Mouse (Mus musculus) neural tube, embryonic 14.5 days (tissue): Measurements from ENCODE around the gene Osbpl3. TPM values are rescaled to one million over a fixed set of nuclear protein-coding genes. Genes with fewer than 3 reads are reported as not detected.

Source experiments
- ATAC-seq: fragments of 200-750 bp; cut with Nextera tagmentation; 2 replicates; pipeline ENCODE4 v1.8.0; 2017; ENCODE audit warnings: low read depth, mild to moderate bottlenecking, moderate TSS enrichment, moderate library complexity
- H3K27ac ChIP-seq: fragments of 300-500 bp; sonication (generic); 2 replicates; pipeline ENCODE4 v1.5.1; 2014; ENCODE audit warnings: low read depth, mild to moderate bottlenecking, control low read depth, low read length, moderate library complexity, mixed read lengths
- H3K27me3 ChIP-seq: fragments of 300-500 bp; sonication (generic); 2 replicates; pipeline ENCODE4 v1.6.1; 2014; ENCODE audit warnings: low read length; ENCODE audit not compliant: control insufficient read depth, insufficient read depth
- H3K36me3 ChIP-seq: fragments of 300-500 bp; sonication (generic); 2 replicates; pipeline ENCODE4 v1.6.1; 2014; ENCODE audit warnings: low read length, mixed read lengths; ENCODE audit not compliant: control insufficient read depth, insufficient read depth
- H3K4me1 ChIP-seq: fragments of 300-500 bp; sonication (generic); 2 replicates; pipeline ENCODE4 v1.6.1; 2014; ENCODE audit warnings: low read length; ENCODE audit not compliant: control insufficient read depth, insufficient read depth
- H3K4me2 ChIP-seq: fragments of 300-500 bp; sonication (generic); 2 replicates; pipeline ENCODE4 v1.6.1; 2014; ENCODE audit warnings: mild to moderate bottlenecking, low read depth, low read length, control low read depth
- H3K4me3 ChIP-seq: fragments of 300-500 bp; sonication (generic); 2 replicates; pipeline ENCODE4 v1.5.1; 2014; ENCODE audit warnings: low read depth, low read length, control low read depth, mixed read lengths
- H3K9ac ChIP-seq: fragments of 300-500 bp; sonication (generic); replicated peaks from 2 replicates; pipeline ENCODE4 v1.6.1; 2014; ENCODE audit warnings: low read depth, mild to moderate bottlenecking, control low read depth, low read length, mixed read lengths
- H3K9me3 ChIP-seq: fragments of 300-500 bp; sonication (generic); 2 replicates; pipeline ENCODE4 v1.6.1; 2016; ENCODE audit warnings: low read length; ENCODE audit not compliant: control insufficient read depth
- WGBS: fragments of 180-500 bp; shearing (Covaris S2); extraction: QIAGEN DNeasy Blood & Tissue Kit; methylation state at CpG from one replicate; pipeline ENCODE4 v1.1.7; 2014; 5-methylcytosine and 5-hydroxymethylcytosine counted together
- polyA plus RNA-seq: library from polyadenylated mRNA; unstranded; fragments of >200 nt; fragmentation: Nextera tagmentation; extraction: Ambion mirVana; gene quantifications from 2 replicates; pipeline ENCODE4 v1.2.1, GENCODE M21; 2014

The Osbpl3 gene
- polyA plus RNA-seq, 1 experiment from 2014 or later: 3.2 TPM

DNA sequence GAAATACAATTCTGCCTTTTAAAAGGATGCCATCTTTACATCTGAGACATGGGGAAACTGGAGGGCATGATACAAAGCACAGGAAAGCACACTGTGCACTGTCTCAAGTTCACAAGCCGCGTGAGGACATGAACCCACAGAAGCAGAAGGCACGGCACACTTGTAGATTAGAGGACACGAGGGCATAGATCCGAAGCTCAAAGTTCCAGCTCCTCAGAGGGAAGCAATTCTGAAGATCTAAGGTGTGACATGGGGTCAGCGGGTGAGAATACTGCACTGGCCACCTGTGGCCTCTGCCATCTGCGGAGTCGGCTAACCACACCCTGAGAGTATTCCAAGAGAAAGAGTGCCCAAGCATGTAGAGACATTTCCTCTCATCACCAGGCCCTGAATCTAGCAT is 91.6 kb downstream of the Osbpl3 start:
- WGBS: 94% methylated on average over 8 of the region's 8 CpGs
- Histone ChIP-seq H3K4me1 (no peaks in the 10 kb centered on the region), H3K27me3 (no peaks in the 10 kb centered on the region), H3K4me3 (no peak overlapping the region), H3K4me2 (no peak overlapping the region), H3K27ac (no peak overlapping the region), H3K9ac (no peak overlapping the region), H3K9me3 (no peaks in the 10 kb centered on the region), H3K36me3 (no peaks in the 10 kb centered on the region)
- no peak for ATAC-seq

GRCm38 (mm10) chr6:50363385-50363784 is 92.6 kb downstream of the Osbpl3 start:
- Histone ChIP-seq H3K27me3 (no peaks in the 10 kb centered on the region), H3K4me2 (no peak overlapping the region), H3K4me1 (no peaks in the 10 kb centered on the region), H3K36me3 (no peaks in the 10 kb centered on the region), H3K9ac (no peak overlapping the region), H3K27ac (no peak overlapping the region), H3K4me3 (no peak overlapping the region), H3K9me3 (no peaks in the 10 kb centered on the region)
- no peak for ATAC-seq
- WGBS: 92% methylated on average over 5 of the region's 5 CpGs

GRCm38 (mm10) chr6:50362704-50363261 is 93.2 kb downstream of the Osbpl3 start:
- H3K27ac ChIP-seq: no peak overlapping the region
- H3K27me3 ChIP-seq: no peaks in the 10 kb centered on the region
- H3K36me3 ChIP-seq: no peaks in the 10 kb centered on the region
- WGBS: 81% methylated on average over 4 of the region's 4 CpGs
- H3K9me3 ChIP-seq: no peaks in the 10 kb centered on the region
- no peak overlapping the region for H3K4me3 ChIP-seq
- ATAC-seq: no peak
- H3K4me1 ChIP-seq: 0 out of 2 replicates have a peak, but pooled peaks cover under 1% of the 10 kb centered on the region
- H3K4me2 ChIP-seq: no peak overlapping the region
- H3K9ac ChIP-seq: no peak overlapping the region

DNA sequence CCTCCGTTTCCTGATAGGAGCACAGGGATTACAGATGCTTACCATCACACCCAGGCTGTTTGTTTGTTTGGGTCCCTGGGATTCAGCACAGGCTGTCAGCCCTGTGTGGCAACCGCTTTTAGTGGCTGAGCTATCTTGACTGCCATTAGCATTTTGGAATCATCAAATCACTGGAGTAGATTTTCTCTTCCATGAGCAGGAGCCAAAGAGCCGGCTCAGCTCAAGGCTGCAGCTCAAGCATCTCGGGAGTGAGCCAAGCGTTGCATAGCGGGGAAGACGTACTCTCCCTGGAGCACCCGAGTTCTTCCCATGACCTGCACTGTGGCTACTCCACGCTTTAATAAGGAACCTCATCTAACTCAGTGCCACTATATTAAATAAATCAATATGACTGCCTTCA is 93.8 kb downstream of the Osbpl3 start:
- 77% methylated on average over 9 of the region's 9 CpGs for whole genome bisulfite sequencing
- Histone ChIP-seq H3K27me3 (no peaks in the 10 kb centered on the region), H3K4me2 (no peak overlapping the region), H3K27ac (no peak overlapping the region), H3K36me3 (no peaks in the 10 kb centered on the region), H3K4me1 (0 out of 2 replicates have a peak, but pooled peaks cover 3% of the 10 kb centered on the region), H3K4me3 (no peak overlapping the region), H3K9ac (no peak overlapping the region), H3K9me3 (no peaks in the 10 kb centered on the region)
- no peak for ATAC-seq

GRCm38 (mm10) chr6:50358104-50358679 is 97.8 kb downstream of the Osbpl3 start:
- Histone ChIP-seq H3K9me3 (no peaks in the 10 kb centered on the region), H3K9ac (no peak overlapping the region), H3K4me2 (no peak overlapping the region), H3K27me3 (no peaks in the 10 kb centered on the region), H3K36me3 (no peaks in the 10 kb centered on the region), H3K4me3 (no peak overlapping the region), H3K27ac (no peak overlapping the region), H3K4me1 (0 out of 2 replicates have a peak, but pooled peaks cover 6% of the 10 kb centered on the region)
- peak; percentile 78; the same call in 1 of the 2 replicates for ATAC-seq
- 43% methylated on average over 16 of the region's 16 CpGs for WGBS

DNA sequence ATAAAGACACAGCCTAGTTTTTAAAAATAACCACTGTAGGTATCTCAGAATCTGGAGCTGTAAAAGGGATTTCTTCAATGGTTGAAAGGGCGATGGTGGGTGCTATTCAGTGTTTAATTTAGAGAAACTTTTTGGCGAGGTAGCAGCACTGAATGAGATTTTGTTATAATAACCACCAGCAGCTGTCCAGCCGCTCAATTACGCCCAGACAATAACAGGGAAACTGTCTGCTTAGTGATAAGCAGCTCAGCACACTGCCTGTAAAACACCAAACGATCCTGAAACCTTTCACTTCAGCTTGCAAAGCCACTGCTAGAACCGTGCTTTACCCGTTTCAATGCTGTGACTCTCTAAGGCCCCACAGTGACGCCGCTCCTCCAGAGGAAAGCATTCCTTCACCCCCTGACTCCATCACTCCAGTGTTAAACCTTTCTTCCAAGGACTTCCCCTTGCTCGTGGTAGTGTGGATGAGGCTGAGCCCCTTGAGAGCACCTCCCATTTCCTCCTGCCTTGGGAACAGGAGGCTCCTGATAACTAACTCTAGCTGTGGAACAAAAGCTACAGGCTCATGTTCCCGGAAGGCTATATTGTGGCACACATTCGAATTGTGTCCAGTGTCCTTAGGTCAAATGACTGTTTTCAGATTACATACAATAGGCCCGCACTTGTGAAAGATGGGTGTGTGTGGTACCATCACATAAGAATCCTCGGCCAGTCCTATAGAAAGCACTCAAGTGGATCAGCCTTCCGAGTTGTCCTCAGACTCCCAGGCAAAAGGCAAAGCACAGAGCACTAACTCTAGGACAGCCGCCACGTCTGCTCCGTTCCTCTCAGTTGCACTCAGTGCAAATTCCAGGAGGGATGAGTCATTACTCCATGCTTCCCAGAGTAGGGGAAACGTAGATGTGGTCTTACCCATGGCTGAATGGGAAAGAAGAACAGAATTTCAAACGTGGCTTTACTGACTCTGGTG is 101.0 kb downstream of the Osbpl3 start:
- no peak overlapping the region for H3K27ac ChIP-seq
- H3K36me3 ChIP-seq: no peaks in the 10 kb centered on the region
- ATAC-seq: no peak
- H3K27me3 ChIP-seq: no peaks in the 10 kb centered on the region
- no peak overlapping the region for H3K4me3 ChIP-seq
- H3K4me2 ChIP-seq: 0 out of 2 replicates have a peak overlapping the region, but pooled peaks have one; percentile 8
- H3K9ac ChIP-seq: no peak overlapping the region
- H3K9me3 ChIP-seq: no peaks in the 10 kb centered on the region
- 53% methylated on average over 20 of the region's 20 CpGs for WGBS
- 0 out of 2 replicates have a peak, but pooled peaks cover 6% of the 10 kb centered on the region for H3K4me1 ChIP-seq

DNA sequence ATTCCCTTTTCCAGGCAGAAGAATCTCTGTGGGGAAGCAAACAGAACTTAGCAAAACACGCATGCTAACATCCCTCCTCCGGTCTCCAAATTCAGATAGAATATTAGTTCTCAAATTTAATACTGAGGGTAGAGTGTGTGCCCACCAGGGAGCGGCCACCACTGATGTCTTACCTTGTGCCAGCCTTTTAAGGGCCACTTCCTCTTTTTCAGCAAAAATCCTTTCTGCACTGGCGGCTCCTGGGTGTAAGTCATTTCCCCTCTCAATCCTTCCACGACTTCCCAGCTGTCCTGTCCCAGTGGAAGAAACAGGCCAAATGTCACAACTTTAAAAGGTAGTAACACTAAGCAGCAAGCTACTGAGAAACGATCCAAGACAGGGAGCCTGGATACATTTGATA is 103.2 kb downstream of the Osbpl3 start:
- WGBS: 61% methylated on average over 6 of the region's 6 CpGs
- Histone ChIP-seq H3K27ac (no peak overlapping the region), H3K4me3 (no peak overlapping the region), H3K9ac (no peak overlapping the region), H3K9me3 (no peaks in the 10 kb centered on the region), H3K36me3 (no peaks in the 10 kb centered on the region), H3K4me1 (0 out of 2 replicates have a peak, but pooled peaks cover 6% of the 10 kb centered on the region), H3K27me3 (no peaks in the 10 kb centered on the region), H3K4me2 (no peak overlapping the region)
- ATAC-seq: no peak

GRCm38 (mm10) chr6:50350911-50351310 is 105.1 kb downstream of the Osbpl3 start:
- no peaks in the 10 kb centered on the region for H3K36me3 ChIP-seq
- no peak overlapping the region for H3K27ac ChIP-seq
- ATAC-seq: no peak
- no peak overlapping the region for H3K9ac ChIP-seq
- H3K27me3 ChIP-seq: no peaks in the 10 kb centered on the region
- 94% methylated on average over 3 of the region's 3 CpGs for WGBS
- no peaks in the 10 kb centered on the region for H3K9me3 ChIP-seq
- 0 out of 2 replicates have a peak, but pooled peaks cover 3% of the 10 kb centered on the region for H3K4me1 ChIP-seq
- no peak overlapping the region for H3K4me3 ChIP-seq
- no peak overlapping the region for H3K4me2 ChIP-seq

DNA sequence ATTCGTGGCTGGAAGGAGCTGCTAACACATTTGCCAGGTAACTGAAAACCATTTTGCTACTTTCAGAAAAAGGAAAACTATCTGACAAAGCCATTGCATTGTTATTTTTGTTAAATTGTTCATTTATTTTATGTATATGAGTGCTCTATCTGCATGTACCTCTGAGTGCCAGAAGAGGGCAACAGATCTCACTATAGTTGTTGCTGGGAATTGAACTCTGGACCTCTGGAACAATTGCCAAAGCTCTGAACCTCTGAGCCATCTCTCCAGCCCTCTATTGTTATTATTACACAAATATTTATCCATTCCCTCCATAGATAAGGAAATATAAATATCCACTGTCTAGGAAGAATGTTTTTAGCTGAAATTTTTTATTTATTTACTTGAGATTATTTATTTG is 107.4 kb downstream of the Osbpl3 start:
- Histone ChIP-seq H3K36me3 (no peaks in the 10 kb centered on the region), H3K27me3 (no peaks in the 10 kb centered on the region), H3K27ac (no peak overlapping the region), H3K9ac (no peak overlapping the region), H3K4me3 (no peak overlapping the region), H3K4me2 (no peak overlapping the region), H3K4me1 (no peaks in the 10 kb centered on the region), H3K9me3 (no peaks in the 10 kb centered on the region)
- ATAC-seq: no peak
- WGBS: 86% methylated on average over 1 of the region's 1 CpGs
